Mouse (Mus musculus) limb, embryonic 14.5 days (tissue): ENCODE measurements around the gene Gm16440. TPM values are rescaled to one million over a fixed set of nuclear protein-coding genes. Genes with fewer than 3 reads are reported as not detected.
"Not testable (repeated sequence)": the region's sequence is repeated elsewhere in the genome, so short reads cannot be mapped to it uniquely, and the experiment has no call there.

ENCODE experiments used
- ATAC-seq: fragments of 200-750 bp; cut with Nextera tagmentation; 2 replicates; pipeline ENCODE4 v1.8.0; 2017; ENCODE audit warnings: low read depth, moderate number of reproducible peaks, moderate TSS enrichment; ENCODE audit not compliant: low FRiP score
- DNase-seq: peaks from one replicate; pipeline ENCODE4 v3.0.0-alpha.2; 2015; ENCODE audit warnings: low spot score
- H3K27ac ChIP-seq: fragments of 300-500 bp; sonication (generic); replicated peaks from 2 replicates; pipeline ENCODE4 v1.5.1; 2014; ENCODE audit warnings: low read depth, mild to moderate bottlenecking, low read length, moderate library complexity, mixed read lengths
- H3K27me3 ChIP-seq: fragments of 300-500 bp; sonication (generic); 2 replicates; pipeline ENCODE4 v1.6.1; 2014; ENCODE audit warnings: low read length, mixed read lengths; ENCODE audit not compliant: control insufficient read depth, insufficient read depth
- H3K36me3 ChIP-seq: fragments of 300-500 bp; sonication (generic); 2 replicates; pipeline ENCODE4 v1.6.1; 2014; ENCODE audit warnings: mild to moderate bottlenecking, low read length, moderate library complexity, mixed read lengths; ENCODE audit not compliant: control insufficient read depth, insufficient read depth
- H3K4me1 ChIP-seq: fragments of 300-500 bp; sonication (generic); 2 replicates; pipeline ENCODE4 v1.6.1; 2014; ENCODE audit warnings: antibody characterized with exemption, low read length, mixed read lengths; ENCODE audit not compliant: control insufficient read depth, insufficient read depth
- H3K4me2 ChIP-seq: fragments of 300-500 bp; sonication (generic); replicated peaks from 2 replicates; pipeline ENCODE4 v1.6.1; 2014; ENCODE audit warnings: low read depth, mild to moderate bottlenecking, low read length, moderate library complexity; ENCODE audit not compliant: severe bottlenecking
- H3K4me3 ChIP-seq: fragments of 300-500 bp; sonication (generic); replicated peaks from 2 replicates; pipeline ENCODE4 v1.5.1; 2014; ENCODE audit warnings: low read length
- H3K9ac ChIP-seq: fragments of 300-500 bp; sonication (generic); 2 replicates; pipeline ENCODE4 v1.6.1; 2014; ENCODE audit warnings: mild to moderate bottlenecking, low read depth, low read length, moderate library complexity; ENCODE audit not compliant: severe bottlenecking
- H3K9me3 ChIP-seq: fragments of 300-500 bp; sonication (generic); 2 replicates; pipeline ENCODE4 v1.6.1; 2016; ENCODE audit warnings: low read length; ENCODE audit not compliant: control insufficient read depth
- WGBS: fragments of 180-500 bp; shearing (Covaris S2); extraction: QIAGEN DNeasy Blood & Tissue Kit; methylation state at CpG from one replicate; pipeline ENCODE4 v1.1.7; 2014; 5-methylcytosine and 5-hydroxymethylcytosine counted together
- polyA plus RNA-seq, 2 experiments: library from polyadenylated mRNA; depleted of rRNA in 1 of 2; stranded (reverse) in 1 of 2; unstranded in 1 of 2; fragments of >200 nt; fragmentation: Nextera tagmentation in 1 of 2; extraction: Ambion mirVana in 1 of 2; gene quantifications; 2 replicates each; pipeline versions ENCODE4 v1.2.1 to v1.2.3; 2012 to 2014

Gm16440 gene
- polyA plus RNA-seq (2012; rRNA removed) (not detected in 2 replicates), polyA plus RNA-seq (2014; fragmentation: Nextera tagmentation; extraction: Ambion mirVana) (not detected in 2 replicates)

GRCm38 (mm10) chr14:6390219-6390618 lies at the start of gene Gm16440:
Gene Gm16440, minus strand, starts transcription at chr14:6390319.
- not testable (repeated sequence) for H3K4me1 ChIP-seq, H3K4me2 ChIP-seq, H3K36me3 ChIP-seq, H3K4me3 ChIP-seq, ATAC-seq, H3K9ac ChIP-seq, H3K9me3 ChIP-seq, H3K27ac ChIP-seq, H3K27me3 ChIP-seq, DNase-seq
- 73% methylated on average over 2 of the region's 4 CpGs for WGBS

GRCm38 (mm10) chr14:6426766-6427165 lies 36.6 kb upstream of the Gm16440 start:
- H3K4me3 ChIP-seq, H3K4me1 ChIP-seq, H3K27me3 ChIP-seq, H3K27ac ChIP-seq, H3K4me2 ChIP-seq, H3K9me3 ChIP-seq, H3K9ac ChIP-seq, ATAC-seq, DNase-seq, H3K36me3 ChIP-seq: not testable (repeated sequence)
- 26% methylated on average over 9 of the region's 42 CpGs for WGBS

- 37% methylated on average over 14 of the region's 22 CpGs for WGBS
- not testable (repeated sequence) for H3K9ac ChIP-seq, H3K4me1 ChIP-seq, H3K27me3 ChIP-seq, H3K36me3 ChIP-seq, H3K27ac ChIP-seq, ATAC-seq, H3K9me3 ChIP-seq, H3K4me3 ChIP-seq, DNase-seq
- H3K4me2 ChIP-seq = peak overlapping the region; percentile 35; the same call in 1 of the 2 replicates
Observed at GRCm38 (mm10) chr14:6426353-6426752, 36.2 kb upstream of the Gm16440 start.

GRCm38 (mm10) chr14:6412382-6412781 lies 22.3 kb upstream of the Gm16440 start, which contains the start of gene Gm3591:
Gene Gm3591, minus strand, starts transcription at chr14:6412482.
- not testable (repeated sequence) for H3K27ac ChIP-seq, H3K4me2 ChIP-seq, H3K4me3 ChIP-seq, H3K9ac ChIP-seq, H3K9me3 ChIP-seq, DNase-seq, ATAC-seq, H3K4me1 ChIP-seq, H3K27me3 ChIP-seq, H3K36me3 ChIP-seq
- no CpG with 5 or more reads among the region's 2 CpGs for WGBS

- not testable (repeated sequence) for H3K36me3 ChIP-seq, H3K4me3 ChIP-seq, H3K4me1 ChIP-seq, H3K9me3 ChIP-seq, DNase-seq, ATAC-seq, H3K27me3 ChIP-seq, H3K9ac ChIP-seq, H3K27ac ChIP-seq, H3K4me2 ChIP-seq
- WGBS = no CpG with 5 or more reads among the region's 10 CpGs
Observed at GRCm38 (mm10) chr14:6343578-6343977, 46.5 kb downstream of the Gm16440 start, which contains the start of gene Gm3618. Gene Gm3618, minus strand, starts transcription at chr14:6343678.

Other genes starting within 250 kb of the Gm16440 start
- not detected in 2 replicates for gene Gm21560, start 171.0 kb downstream of the Gm16440 start, polyA plus RNA-seq (2012; rRNA removed)
- gene Gm21560, start 171.0 kb downstream of the Gm16440 start, polyA plus RNA-seq (2014; fragmentation: Nextera tagmentation; extraction: Ambion mirVana) = not detected in 2 replicates
- gene Gm3411, start 103.1 kb downstream of the Gm16440 start, polyA plus RNA-seq (2012; rRNA removed) = 0.27 and 0.44 TPM in 2 replicates
- 0.51 and 0.76 TPM in 2 replicates for gene Gm3411, start 103.1 kb downstream of the Gm16440 start, polyA plus RNA-seq (2014; fragmentation: Nextera tagmentation; extraction: Ambion mirVana)
- not detected in 2 replicates for gene Gm21103, start 85.5 kb downstream of the Gm16440 start, polyA plus RNA-seq (2012; rRNA removed)
- gene Gm21103, start 85.5 kb downstream of the Gm16440 start, polyA plus RNA-seq (2014; fragmentation: Nextera tagmentation; extraction: Ambion mirVana) = not detected in 2 replicates
- gene Gm3618, start 46.6 kb downstream of the Gm16440 start, polyA plus RNA-seq (2012; rRNA removed) = not detected in 2 replicates
- gene Gm3618, start 46.6 kb downstream of the Gm16440 start, polyA plus RNA-seq (2014; fragmentation: Nextera tagmentation; extraction: Ambion mirVana) = not detected in 2 replicates
- gene Gm3591, start 22.2 kb upstream of the Gm16440 start, polyA plus RNA-seq (2012; rRNA removed) = 1.4 and 1.6 TPM in 2 replicates
- gene Gm3591, start 22.2 kb upstream of the Gm16440 start, polyA plus RNA-seq (2014; fragmentation: Nextera tagmentation; extraction: Ambion mirVana) = 0.80 and 0.99 TPM in 2 replicates
- gene Gm3594, start 54.3 kb upstream of the Gm16440 start, polyA plus RNA-seq (2012; rRNA removed) = not detected in 2 replicates
- gene Gm3594, start 54.3 kb upstream of the Gm16440 start, polyA plus RNA-seq (2014; fragmentation: Nextera tagmentation; extraction: Ambion mirVana) = not detected in 2 replicates
- not detected in 2 replicates for gene Gm8356, start 147.0 kb upstream of the Gm16440 start, polyA plus RNA-seq (2012; rRNA removed)
- not detected in 2 replicates for gene Gm8356, start 147.0 kb upstream of the Gm16440 start, polyA plus RNA-seq (2014; fragmentation: Nextera tagmentation; extraction: Ambion mirVana)
- 0.15 and 0.44 TPM in 2 replicates for gene Gm3629, start 200.3 kb upstream of the Gm16440 start, polyA plus RNA-seq (2012; rRNA removed)
- gene Gm3629, start 200.3 kb upstream of the Gm16440 start, polyA plus RNA-seq (2014; fragmentation: Nextera tagmentation; extraction: Ambion mirVana) = 0.32 TPM in 1 of 2 replicates, not detected in the other
- gene Gm3460, start 232.1 kb upstream of the Gm16440 start, polyA plus RNA-seq (2012; rRNA removed) = not detected in 2 replicates
- gene Gm3460, start 232.1 kb upstream of the Gm16440 start, polyA plus RNA-seq (2014; fragmentation: Nextera tagmentation; extraction: Ambion mirVana) = not detected in 2 replicates